Mouse (Mus musculus) R1 (cell line): ENCODE results near the gene Glis3.

Experiments used
- DNase-seq: peaks from one replicate; pipeline ENCODE4 v3.0.0-alpha.2; 2018; ENCODE audit warnings: low read depth, low spot score

Gene Glis3

GRCm38 (mm10) chr19:28477326-28477863, 202.5 kb downstream of the Glis3 start:
- DNase-seq, result no peak

GRCm38 (mm10) chr19:28473621-28474020, 206.3 kb downstream of the Glis3 start:
- peak; percentile 50 for DNase-seq

- no peak for DNase-seq
These were observed 208.7 kb downstream of the Glis3 start for GRCm38 (mm10) chr19:28471144-28471543.

GRCm38 (mm10) chr19:28465779-28466178, 214.1 kb downstream of the Glis3 start:
- no peak for DNase-seq

GRCm38 (mm10) chr19:28454331-28454730, 225.5 kb downstream of the Glis3 start:
- no peak for DNase-seq

GRCm38 (mm10) chr19:28452951-28453520, 226.8 kb downstream of the Glis3 start:
- DNase-seq, result no peak

GRCm38 (mm10) chr19:28448811-28449210, 231.1 kb downstream of the Glis3 start:
- DNase-seq, result no peak

- DNase-seq, result no peak
These were observed 237.7 kb downstream of the Glis3 start for GRCm38 (mm10) chr19:28442161-28442560.

GRCm38 (mm10) chr19:28436457-28437148, 243.3 kb downstream of the Glis3 start:
- DNase-seq, result no peak

GRCm38 (mm10) chr19:28428220-28428816, 251.6 kb downstream of the Glis3 start:
- no peak for DNase-seq

GRCm38 (mm10) chr19:28424180-28424579, 255.7 kb downstream of the Glis3 start:
- DNase-seq, result no peak

- DNase-seq, result no peak
These were observed 256.9 kb downstream of the Glis3 start for GRCm38 (mm10) chr19:28422939-28423338.

GRCm38 (mm10) chr19:28416069-28416468, 263.8 kb downstream of the Glis3 start:
- DNase-seq, result no peak

GRCm38 (mm10) chr19:28408787-28409186, 271.1 kb downstream of the Glis3 start:
- no peak for DNase-seq

GRCm38 (mm10) chr19:28402956-28403355, 276.9 kb downstream of the Glis3 start:
- DNase-seq, result no peak

GRCm38 (mm10) chr19:28395584-28395861, 284.4 kb downstream of the Glis3 start:
- DNase-seq, result no peak

GRCm38 (mm10) chr19:28394826-28395583, 284.9 kb downstream of the Glis3 start:
- no peak for DNase-seq

- no peak for DNase-seq
These were observed 286.1 kb downstream of the Glis3 start for GRCm38 (mm10) chr19:28393766-28394165.

- no peak for DNase-seq
These were observed 287.0 kb downstream of the Glis3 start for GRCm38 (mm10) chr19:28392838-28393237.

- no peak for DNase-seq
These were observed 289.0 kb downstream of the Glis3 start for GRCm38 (mm10) chr19:28390920-28391319.

- DNase-seq, result no peak
These were observed 290.7 kb downstream of the Glis3 start for GRCm38 (mm10) chr19:28389146-28389545.

GRCm38 (mm10) chr19:28383425-28383824, 296.5 kb downstream of the Glis3 start:
- no peak for DNase-seq
